ENCODE assay signal across 8 mouse cellular contexts in the genomic region with DNA sequence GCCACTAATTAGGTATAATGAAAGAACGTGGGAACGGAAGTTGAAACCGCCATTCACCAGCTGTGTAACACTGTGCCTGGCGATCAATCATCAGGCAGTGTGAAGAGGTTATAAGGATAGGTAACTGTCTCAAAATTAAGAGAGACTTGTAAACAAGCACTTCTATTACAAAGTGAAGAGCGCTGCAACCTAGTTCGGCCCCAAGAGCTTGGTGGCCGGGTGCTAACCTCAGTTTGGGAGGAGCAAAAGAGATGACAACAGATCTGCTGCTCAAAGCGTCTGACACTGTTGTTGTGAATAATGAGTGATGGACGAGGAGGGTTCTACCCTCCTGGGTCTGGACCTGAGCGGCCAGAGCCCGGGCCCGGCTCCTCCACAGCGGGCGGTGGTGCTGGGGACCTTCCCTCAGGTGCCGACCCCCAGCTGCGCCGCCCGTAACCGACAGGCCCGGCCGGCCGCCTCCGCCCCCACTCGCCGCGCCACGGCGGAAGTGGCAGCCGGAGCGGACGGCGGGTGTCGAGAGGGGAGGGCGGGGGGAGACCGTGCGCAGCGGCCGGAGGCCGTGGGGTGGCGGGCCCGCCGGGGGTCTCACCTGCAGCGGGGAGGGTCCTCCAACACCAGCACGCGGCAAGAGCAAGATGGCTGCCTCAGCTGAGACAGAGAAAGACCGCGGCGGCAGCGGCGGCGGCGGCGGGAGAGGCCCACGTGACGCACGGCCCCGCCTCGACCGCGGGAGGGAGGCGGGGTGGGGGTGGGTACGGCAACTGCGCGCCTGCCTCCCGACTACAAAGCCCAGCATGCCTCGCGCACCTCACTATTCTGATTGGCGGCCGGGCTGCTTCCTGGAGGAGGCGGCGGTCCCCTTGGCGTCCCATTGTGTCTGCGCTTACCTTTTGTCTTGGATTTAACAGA. TPM values are rescaled to one million over a fixed set of nuclear protein-coding genes. Genes with fewer than 3 reads are reported as not detected.
DNase-seq lines count a peak whose midpoint lies in the region; ATAC-seq and TF ChIP-seq lines count a peak whose summit lies in the region.

A gene (minus strand): TSS at position 699 of the 912 bp plus-strand sequence.

- H3K27me3 ChIP-seq in CH12.LX (replicated peaks) = no peaks in the 10 kb centered on the region
- H3K27me3 ChIP-seq in forebrain, embryonic 12.5 days = no peaks in the 10 kb centered on the region
- no peaks in the 10 kb centered on the region for H3K27me3 ChIP-seq in heart, postnatal 0 days (ENCODE audit: control insufficient read depth, insufficient read depth, low read length)
- no peaks in the 10 kb centered on the region for H3K27me3 ChIP-seq in liver, embryonic 16.5 days (ENCODE audit: control insufficient read depth, insufficient read depth, low read depth, low read length)
- H3K27me3 ChIP-seq in neural tube, embryonic 13.5 days = no peaks in the 10 kb centered on the region
- no peaks in the 10 kb centered on the region for H3K27me3 ChIP-seq in testis, adult 2 months (ENCODE audit: control insufficient read depth, insufficient read depth, low read length)

- peak within 1 kb of the TSS; percentile 98 for H3K27ac ChIP-seq in CH12.LX (ENCODE audit: insufficient read depth, low read depth)
- peak within 1 kb of the TSS; percentile 99 for H3K27ac ChIP-seq in forebrain, embryonic 12.5 days
- H3K27ac ChIP-seq in heart, postnatal 0 days (ENCODE audit: low read depth) = peak within 1 kb of the TSS; percentile 99
- peak within 1 kb of the TSS; percentile 94 for H3K27ac ChIP-seq in liver, embryonic 16.5 days (ENCODE audit: low read length)
- H3K27ac ChIP-seq in neural tube, embryonic 13.5 days (replicated peaks) = peak within 1 kb of the TSS; percentile 100
- peak within 1 kb of the TSS; percentile 96 for H3K27ac ChIP-seq in testis, adult 2 months (ENCODE audit: control insufficient read depth, insufficient read depth, low read depth, low read length)

- H3K79me2 ChIP-seq in CH12.LX (replicated peaks; ENCODE audit: control insufficient read depth, extremely low read depth, insufficient read depth, poor library complexity, severe bottlenecking) = peaks cover 44% of the 10 kb centered on the region

- TF ChIP-seq POLR2A in CH12.LX (IDR thresholded peaks at IDR 0.05; ENCODE audit: low read depth, low read length) = peak; percentile 66; the same call in 1 of the 2 replicates
- peak; percentile 67; the same call in 1 of the 2 replicates for TF ChIP-seq POLR2A in testis, adult 2 months (IDR thresholded peaks at IDR 0.05; ENCODE audit: control insufficient read depth, low read depth, low read length)

- peak within 1 kb of the TSS; percentile 98; the same call in 1 of the 2 replicates for H3K4me2 ChIP-seq in CH12.LX (ENCODE audit: insufficient read depth, low read depth, poor library complexity, severe bottlenecking)
- peak within 1 kb of the TSS; percentile 80 for H3K4me2 ChIP-seq in forebrain, embryonic 12.5 days
- peak within 1 kb of the TSS; percentile 84 for H3K4me2 ChIP-seq in heart, postnatal 0 days (ENCODE audit: low read depth, low read length)
- H3K4me2 ChIP-seq in liver, embryonic 16.5 days (ENCODE audit: low read depth, low read length) = peak within 1 kb of the TSS; percentile 97
- peak within 1 kb of the TSS; percentile 76 for H3K4me2 ChIP-seq in neural tube, embryonic 13.5 days

- H3K4me1 ChIP-seq in CH12.LX (ENCODE audit: control insufficient read depth in 1 of 2, insufficient read depth in 2 of 2) = peaks cover 0 to 42% of the 10 kb centered on the region in 2 experiments; a peak in 2 of 4 replicates
- peaks cover 36% of the 10 kb centered on the region for H3K4me1 ChIP-seq in forebrain, embryonic 12.5 days
- H3K4me1 ChIP-seq in heart, postnatal 0 days (ENCODE audit: control insufficient read depth, insufficient read depth) = peaks cover 36% of the 10 kb centered on the region
- H3K4me1 ChIP-seq in liver, embryonic 16.5 days (ENCODE audit: control insufficient read depth, low read depth, low read length) = peaks cover 7% of the 10 kb centered on the region
- peaks cover 46% of the 10 kb centered on the region for H3K4me1 ChIP-seq in neural tube, embryonic 13.5 days (replicated peaks)
- peaks cover 5% of the 10 kb centered on the region for H3K4me1 ChIP-seq in testis, adult 2 months (ENCODE audit: control insufficient read depth, insufficient read depth, low read length)

- DNase-seq in CH12.LX (ENCODE audit: extremely low read depth) = peak; percentile 90
- peak; percentile 85 for DNase-seq in c-Kit-positive CD71-positive TER-119-negative erythroid progenitor cells, embryonic 14.5 days (ENCODE audit: low read depth)
- peak; percentile 95 for DNase-seq in heart, postnatal 0 days (ENCODE audit: low spot score)
- DNase-seq in kidney, postnatal 4 days = peak; percentile 91 to 96

- dilution Hi-C loops in CH12.LX (cut with MboI; ENCODE audit: extremely low pct_ligation_motif_present, extremely low pct_unique_long_range_greater_than_20kb, low sequenced_read_pairs) = no loop called here

- no peak for TF ChIP-seq RAD21 in CH12.LX (IDR thresholded peaks at IDR 0.05; ENCODE audit: low read depth, low read length)

- H3K9ac ChIP-seq in CH12.LX (ENCODE audit: insufficient read depth, low read depth) = peak within 1 kb of the TSS; percentile 98
- peak within 1 kb of the TSS; percentile 99 for H3K9ac ChIP-seq in forebrain, embryonic 12.5 days
- H3K9ac ChIP-seq in heart, postnatal 0 days (replicated peaks; ENCODE audit: low read depth, low read length) = peak within 1 kb of the TSS; percentile 96
- peak within 1 kb of the TSS; percentile 95 for H3K9ac ChIP-seq in liver, embryonic 16.5 days (ENCODE audit: low read depth, low read length)
- H3K9ac ChIP-seq in neural tube, embryonic 13.5 days = peak within 1 kb of the TSS; percentile 97

- H3K4me3 ChIP-seq in CH12.LX (replicated peaks in 1 of 3; ENCODE audit: low read depth in 2 of 3, low read length in 2 of 3, poor library complexity in 1 of 3) = peak within 1 kb of the TSS; percentile 72 to 89 (median 84)
- H3K4me3 ChIP-seq in forebrain, embryonic 12.5 days (replicated peaks) = peak within 1 kb of the TSS; percentile 96
- H3K4me3 ChIP-seq in heart, postnatal 0 days (ENCODE audit: low read depth, low read length) = peak within 1 kb of the TSS; percentile 84
- peak within 1 kb of the TSS; percentile 93 for H3K4me3 ChIP-seq in liver, embryonic 16.5 days (ENCODE audit: low read depth, low read length)
- H3K4me3 ChIP-seq in neural tube, embryonic 13.5 days = peak within 1 kb of the TSS; percentile 89
- peak within 1 kb of the TSS; percentile 90 for H3K4me3 ChIP-seq in testis, adult 2 months (ENCODE audit: control insufficient read depth, low read depth, low read length)

- in situ Hi-C loops in CH12.LX (cut with MboI; ENCODE audit: low pct_ligation_motif_present, low pct_unique_long_range_greater_than_20kb, low sequenced_read_pairs) = no loop called here

- H3K9me3 ChIP-seq in CH12.LX (replicated peaks; ENCODE audit: low read length) = no peaks in the 10 kb centered on the region
- no peaks in the 10 kb centered on the region for H3K9me3 ChIP-seq in forebrain, embryonic 12.5 days
- no peaks in the 10 kb centered on the region for H3K9me3 ChIP-seq in heart, postnatal 0 days (replicated peaks; ENCODE audit: control insufficient read depth, low read length)
- H3K9me3 ChIP-seq in liver, embryonic 16.5 days (replicated peaks; ENCODE audit: control insufficient read depth, low read length) = no peaks in the 10 kb centered on the region
- H3K9me3 ChIP-seq in neural tube, embryonic 13.5 days = no peaks in the 10 kb centered on the region

- TF ChIP-seq CTCF in CH12.LX (conservative IDR thresholded peaks at IDR 0.05 in 1 of 2, IDR thresholded peaks at IDR 0.05 in 1 of 2; ENCODE audit: low read depth in 2 of 2, low read length in 2 of 2) = no peak
- no peak for TF ChIP-seq CTCF in heart, postnatal 0 days (IDR thresholded peaks at IDR 0.05; ENCODE audit: low read depth)
- TF ChIP-seq CTCF in testis, adult 2 months (IDR thresholded peaks at IDR 0.05; ENCODE audit: control insufficient read depth, insufficient read depth, insufficient replicate concordance, low read depth, low read length) = no peak

- peaks cover 12 to 26% of the 10 kb centered on the region in 2 experiments for H3K36me3 ChIP-seq in CH12.LX (replicated peaks in 1 of 2; ENCODE audit: control insufficient read depth in 1 of 2, insufficient read depth in 1 of 2, low read length in 1 of 2)
- H3K36me3 ChIP-seq in forebrain, embryonic 12.5 days (replicated peaks) = peaks cover 20% of the 10 kb centered on the region
- peaks cover 10% of the 10 kb centered on the region; the same call in 1 of the 2 replicates for H3K36me3 ChIP-seq in heart, postnatal 0 days (replicated peaks; ENCODE audit: control insufficient read depth, insufficient read depth, low read length)
- peaks cover 6% of the 10 kb centered on the region for H3K36me3 ChIP-seq in liver, embryonic 16.5 days (ENCODE audit: control insufficient read depth, insufficient read depth)
- H3K36me3 ChIP-seq in neural tube, embryonic 13.5 days = peaks cover 20% of the 10 kb centered on the region
- H3K36me3 ChIP-seq in testis, adult 2 months (ENCODE audit: control insufficient read depth, insufficient read depth, low read length) = no peaks in the 10 kb centered on the region

- TF ChIP-seq EP300 in CH12.LX (IDR thresholded peaks at IDR 0.05; ENCODE audit: low read length) = no peak
- no peak for TF ChIP-seq EP300 in heart, postnatal 0 days (IDR thresholded peaks at IDR 0.05; ENCODE audit: low read depth)

- WGBS in forebrain, embryonic 12.5 days = under 1% methylated on average over 66 of the region's 73 CpGs
- 1% methylated on average over 60 of the region's 73 CpGs for WGBS in heart, postnatal 0 days
- under 1% methylated on average over 64 of the region's 73 CpGs for WGBS in liver, embryonic 16.5 days (ENCODE audit: insufficient replicate concordance)
- WGBS in neural tube, embryonic 13.5 days = under 1% methylated on average over 66 of the region's 73 CpGs

- ATAC-seq in forebrain, embryonic 12.5 days (ENCODE audit: low FRiP score) = peak; percentile 96
- peak; percentile 92 for ATAC-seq in heart, postnatal 0 days (ENCODE audit: insufficient read depth, low read depth)
- ATAC-seq in liver, embryonic 16.5 days (ENCODE audit: low read depth) = peak; percentile 97
- peak; percentile 97 for ATAC-seq in neural tube, embryonic 13.5 days (ENCODE audit: low read depth)

TF ChIP-seq in CH12.LX, 34 proteins besides CTCF, POLR2A, EP300 and RAD21 (continues in another document):
- 0 out of 2 replicates have a peak, but pooled peaks have one; percentile 36 for TF ChIP-seq NELFE (IDR thresholded peaks at IDR 0.05; ENCODE audit: low read depth, low read length)

RNA-seq across cellular contexts. Expression of the gene that starts here (rescaled TPM):
- total RNA-seq in CH12.LX (2012; rRNA removed) (32.1 and 33.3 TPM in 2 replicates), CH12.LX (2014; rRNA removed) (52.7 and 70.5 TPM in 2 replicates)
- 67.6 and 74.5 TPM in 2 replicates for polyA plus RNA-seq in CH12.LX (2012; ENCODE audit: insufficient read length, low read depth)
- 254 and 266 TPM in 2 replicates for polyA plus RNA-seq in forebrain, embryonic 12.5 days (2016; fragmentation: Nextera tagmentation; extraction: Ambion mirVana)
- total RNA-seq in heart, postnatal 0 days (2014; rRNA removed; ENCODE audit: low replicate concordance) = 65.0 and 78.2 TPM in 2 replicates
- 182 and 194 TPM in 2 replicates for polyA plus RNA-seq in heart, postnatal 0 days (2015; fragmentation: Nextera tagmentation; extraction: Ambion mirVana)
- 36.8 and 39.8 TPM in 2 replicates for polyA plus RNA-seq in liver, embryonic 16.5 days (2015; fragmentation: Nextera tagmentation; extraction: Ambion mirVana)
- 197 and 213 TPM in 2 replicates for polyA plus RNA-seq in neural tube, embryonic 13.5 days (2015; fragmentation: Nextera tagmentation; extraction: Ambion mirVana)
- polyA plus RNA-seq in testis, adult 2 months (2012; rRNA removed) = 43.0 and 51.6 TPM in 2 replicates

Comparison
In these comparisons a context has a peak if more than half of its experiments do, and no peak if none do; other contexts are left out.
1. Peak in every context shown above with its lines: DNase-seq, ATAC-seq, H3K4me3 ChIP-seq and H3K27ac ChIP-seq.